Mouse (Mus musculus): ENCODE results near the gene Ccdc27. TPM values are rescaled to one million over a fixed set of nuclear protein-coding genes. Genes with fewer than 3 reads are reported as not detected.

Gene Ccdc27
- total RNA-seq, 2 experiments from 2014 or later, result not detected

Other genes with a start within 250 kb of the Ccdc27 start
- 10 to 100 TPM; 17.1 to 18.5 TPM for gene A430005L14Rik, start 85.4 kb downstream of the Ccdc27 start, total RNA-seq (2021)
- gene Dffb, start 67.6 kb downstream of the Ccdc27 start, total RNA-seq (2021), result 1 to 10 TPM; 5.8 to 6.2 TPM
- gene Cep104, start 67.5 kb downstream of the Ccdc27 start, total RNA-seq (2021), result 10 to 100 TPM; 24.1 to 26.4 TPM
- 10 to 100 TPM; 45.8 to 46.7 TPM for gene Lrrc47, start 30.9 kb downstream of the Ccdc27 start, total RNA-seq (2021)
- 10 to 100 TPM; 11.7 to 14.8 TPM for gene Smim1, start 16.4 kb downstream of the Ccdc27 start, total RNA-seq (2021)
- gene Trp73, start 97.5 kb upstream of the Ccdc27 start, total RNA-seq (2021), result not detected
- 10 to 100 TPM; 11.6 to 13.3 TPM for gene Wrap73, start 99.7 kb upstream of the Ccdc27 start, total RNA-seq (2021)
- 100 to 1,000 TPM; 100 to 113 TPM for gene Tprgl, start 118.0 kb upstream of the Ccdc27 start, total RNA-seq (2021)
- gene Megf6, start 128.1 kb upstream of the Ccdc27 start, total RNA-seq (2021), result 10 to 100 TPM; 50.0 to 52.8 TPM